Mouse (Mus musculus) megakaryocyte, embryonic 14.5 days (primary cell): ENCODE data around the gene Serpinb6a. TPM values are rescaled to one million over a fixed set of nuclear protein-coding genes. Genes with fewer than 3 reads are reported as not detected.

Source experiments
- H3K27me3 ChIP-seq: replicated peaks from 2 replicates; pipeline ENCODE3; 2012; ENCODE audit warnings: inconsistent platforms
- H3K36me3 ChIP-seq: replicated peaks from 2 replicates; pipeline ENCODE3; 2012; ENCODE audit warnings: low read length, inconsistent platforms, mixed read lengths
- H3K4me1 ChIP-seq: 2 replicates; pipeline ENCODE4 v1.6.1; 2012; ENCODE audit warnings: inconsistent platforms
- H3K4me3 ChIP-seq: replicated peaks from 2 replicates; pipeline ENCODE3; 2012; ENCODE audit warnings: moderate library complexity, mild to moderate bottlenecking, inconsistent platforms
- H3K9me3 ChIP-seq: 2 replicates; pipeline ENCODE4 v1.6.1; 2012; ENCODE audit warnings: inconsistent platforms
- FLI1 ChIP-seq: IDR thresholded peaks from 2 replicates; pipeline ENCODE4 v1.6.1; 2012; ENCODE audit warnings: low read length, inconsistent platforms, mixed read lengths
- GATA1 ChIP-seq: IDR thresholded peaks from 3 replicates; pipeline ENCODE4 v1.6.1; 2012; ENCODE audit warnings: mixed read lengths, low read length, inconsistent platforms, borderline replicate concordance
- polyA plus RNA-seq: library from polyadenylated mRNA; stranded (reverse); fragments of >175 nt; gene quantifications from 2 replicates; pipeline ENCODE4 v1.2.3, GENCODE M21; 2012; ENCODE audit warnings: low replicate concordance; ENCODE audit not compliant: insufficient read depth

Serpinb6a gene
- polyA plus RNA-seq, 1 experiment, result 48.5 TPM

DNA sequence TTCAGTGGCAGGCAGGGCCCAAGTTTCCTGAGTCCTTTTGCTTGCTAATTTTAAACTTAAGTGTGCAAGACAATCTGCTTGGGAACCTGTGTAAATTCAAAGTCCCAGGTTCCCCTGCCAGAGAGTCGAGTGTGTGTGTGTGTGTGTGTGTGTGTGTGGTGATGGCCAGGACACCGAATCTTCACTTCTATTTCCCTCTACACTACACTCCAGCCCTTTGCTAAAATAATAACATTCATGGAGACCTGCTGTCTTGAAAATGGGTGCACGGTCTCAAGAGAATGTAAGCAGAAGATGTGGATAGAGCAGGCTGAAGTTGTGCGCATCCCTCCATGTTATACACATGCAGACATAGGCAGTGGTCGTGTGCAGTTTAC lies 35.5 kb upstream of the Serpinb6a start:
- no peaks in the 10 kb centered on the region for H3K27me3 ChIP-seq
- TF ChIP-seq FLI1 (no peak), GATA1 (no peak)
- H3K4me1 ChIP-seq, result peaks cover 69% of the 10 kb centered on the region

DNA sequence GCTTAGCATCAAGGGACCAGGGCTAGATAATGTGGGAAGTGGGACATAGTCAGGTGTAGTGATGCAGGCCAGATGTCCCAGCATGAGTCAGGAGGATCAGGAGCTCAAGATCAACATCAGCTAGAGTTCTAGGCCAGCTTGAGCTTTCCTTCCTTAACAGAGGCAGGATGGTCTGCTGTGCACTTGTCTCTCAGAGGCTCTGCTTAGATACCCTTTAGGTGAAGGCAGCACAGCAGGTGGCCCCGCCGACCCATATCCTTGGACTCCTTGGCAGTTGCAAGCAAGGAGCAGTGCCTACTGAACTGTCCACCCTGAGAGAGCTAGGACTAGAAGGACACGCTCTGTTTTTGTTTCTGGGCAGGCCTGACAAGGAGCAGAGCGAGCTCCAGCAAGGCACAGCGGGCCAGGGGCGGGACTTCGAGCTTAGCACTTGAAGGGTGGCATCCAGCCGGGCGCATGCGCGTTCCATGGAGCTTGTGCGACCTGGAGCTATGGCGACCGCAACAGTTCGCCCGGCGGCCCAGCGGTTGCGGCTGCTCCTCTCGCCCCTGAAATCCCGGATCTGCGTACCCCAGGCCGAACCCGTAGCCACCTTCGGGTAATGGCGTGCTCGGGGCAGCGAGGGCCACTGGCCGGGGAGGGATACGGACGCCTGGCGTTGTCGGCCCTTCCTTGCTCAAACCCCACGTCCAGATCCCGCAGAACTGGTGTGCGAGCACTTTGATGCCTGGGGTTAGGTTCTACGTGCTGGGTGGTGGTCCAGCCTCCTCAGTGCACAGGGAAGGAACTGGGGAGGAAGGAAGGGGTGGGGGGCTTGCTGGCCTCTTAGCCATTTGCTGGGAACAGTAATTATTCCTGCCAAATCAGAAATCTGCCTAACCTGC lies 34.8 kb upstream of the Serpinb6a start, which contains the start of gene Bphl:
Bphl (plus strand) TSS at position 426 of the 884 bp plus-strand sequence.
- Histone ChIP-seq H3K4me1 (peaks cover 74% of the 10 kb centered on the region), H3K4me3 (peak within 1 kb of the TSS; percentile 96), H3K9me3 (peaks cover 6% of the 10 kb centered on the region), H3K27me3 (no peaks in the 10 kb centered on the region), H3K36me3 (peaks cover 43% of the 10 kb centered on the region)
- TF ChIP-seq FLI1 (no peak), GATA1 (no peak)

More for the DNA sequence above, 35.5 kb upstream of the Serpinb6a start:
- Histone ChIP-seq H3K36me3 (peaks cover 41% of the 10 kb centered on the region), H3K9me3 (peaks cover 6% of the 10 kb centered on the region), H3K4me3 (peak overlapping the region; percentile 96)

DNA sequence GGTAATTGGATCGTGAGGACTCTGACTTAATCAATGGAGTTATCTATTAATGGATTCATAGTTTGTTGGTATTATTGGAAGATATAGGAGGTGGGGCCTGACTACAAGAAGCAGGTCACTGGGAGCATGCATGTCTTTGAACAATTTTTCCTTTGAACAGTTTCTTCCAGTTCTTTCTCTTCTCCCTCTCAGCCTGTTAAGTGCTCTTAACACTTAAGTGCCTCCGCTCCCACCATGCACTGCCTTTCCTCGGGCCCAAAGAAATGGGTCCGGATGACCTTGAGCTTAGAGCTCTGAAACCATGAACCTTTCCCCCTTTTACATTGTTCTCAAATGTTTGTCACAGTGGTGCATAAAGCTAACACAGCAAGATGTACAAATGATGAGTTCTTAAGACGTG lies 34.1 kb upstream of the Serpinb6a start:
- H3K4me3 ChIP-seq, result peak overlapping the region; percentile 96
- no peak for TF ChIP-seq FLI1
- TF ChIP-seq GATA1, result no peak

DNA sequence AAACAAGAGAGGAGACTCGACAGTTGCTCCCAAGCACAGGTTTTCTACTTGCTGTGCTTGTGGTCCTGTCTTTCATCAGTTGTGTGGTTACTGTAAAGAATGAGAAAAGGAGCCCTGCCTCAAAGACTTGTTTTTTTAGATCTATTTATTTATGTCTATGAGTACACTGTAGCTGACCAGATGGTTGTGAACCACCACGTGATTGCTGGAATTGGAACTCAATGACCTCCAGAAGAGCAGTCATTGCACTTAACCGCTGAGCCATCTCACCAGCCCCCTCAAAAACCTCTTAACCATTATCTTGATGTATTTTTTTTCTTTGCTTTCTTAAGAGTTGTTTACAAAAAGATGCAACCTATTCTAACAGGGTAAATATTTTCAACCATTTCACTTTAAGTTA lies 32.8 kb upstream of the Serpinb6a start:
- Histone ChIP-seq H3K4me3 (no peak overlapping the region), H3K9me3 (peaks cover 6% of the 10 kb centered on the region), H3K27me3 (no peaks in the 10 kb centered on the region), H3K4me1 (peaks cover 79% of the 10 kb centered on the region), H3K36me3 (peaks cover 56% of the 10 kb centered on the region)
- no peak for TF ChIP-seq GATA1
- no peak for TF ChIP-seq FLI1

More for the DNA sequence above, 34.1 kb upstream of the Serpinb6a start:
- peaks cover 44% of the 10 kb centered on the region for H3K36me3 ChIP-seq
- peaks cover 74% of the 10 kb centered on the region for H3K4me1 ChIP-seq
- no peaks in the 10 kb centered on the region for H3K27me3 ChIP-seq
- H3K9me3 ChIP-seq, result peaks cover 6% of the 10 kb centered on the region

DNA sequence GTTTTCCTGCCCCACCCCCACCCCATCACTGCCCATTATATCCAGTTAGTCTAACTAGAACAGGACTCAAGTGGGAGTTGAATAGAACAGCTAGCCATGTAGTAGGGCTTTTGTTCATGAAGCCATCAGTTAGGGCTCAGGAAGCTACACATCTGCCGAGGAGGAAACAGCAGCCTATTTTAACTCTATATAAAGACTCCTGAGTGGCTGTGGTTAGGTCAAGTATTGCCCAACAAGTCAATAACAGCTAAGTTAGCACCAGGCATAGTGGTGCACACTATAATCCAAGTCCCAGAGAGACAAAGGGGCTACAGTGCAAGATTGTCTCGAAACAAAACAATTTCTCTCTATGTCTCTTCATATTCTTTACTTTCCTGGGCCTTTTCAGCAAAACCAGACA lies 29.4 kb upstream of the Serpinb6a start:
- Histone ChIP-seq H3K27me3 (no peaks in the 10 kb centered on the region), H3K4me3 (no peak overlapping the region), H3K4me1 (peaks cover 63% of the 10 kb centered on the region), H3K36me3 (peaks cover 81% of the 10 kb centered on the region), H3K9me3 (no peaks in the 10 kb centered on the region)
- no peak for TF ChIP-seq FLI1
- TF ChIP-seq GATA1, result no peak

DNA sequence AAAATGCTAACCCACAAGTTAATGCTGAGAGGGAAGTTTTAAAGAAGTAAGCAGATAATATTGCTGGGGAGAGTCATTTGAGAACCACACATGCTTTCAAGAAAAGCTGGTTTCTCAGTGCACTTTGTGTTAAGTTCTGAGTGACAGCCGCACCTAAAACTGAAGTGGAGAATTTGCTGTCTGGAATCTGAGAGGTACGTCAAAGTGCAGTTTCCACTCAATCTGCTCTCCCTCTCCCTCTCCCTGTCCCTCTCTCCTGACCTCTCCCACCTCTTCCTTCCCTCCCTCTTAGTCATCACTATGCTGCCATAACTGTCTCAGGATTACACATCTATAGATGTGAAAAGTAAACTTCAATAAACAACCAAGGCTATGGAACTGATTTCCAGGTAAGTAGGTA lies 19.4 kb upstream of the Serpinb6a start:
- H3K9me3 ChIP-seq, result peaks cover 5% of the 10 kb centered on the region; the same call in 1 of the 2 replicates
- no peak overlapping the region for H3K4me3 ChIP-seq
- H3K4me1 ChIP-seq, result peaks cover 5% of the 10 kb centered on the region; the same call in 1 of the 2 replicates
- TF ChIP-seq GATA1, result no peak
- no peak for TF ChIP-seq FLI1
- H3K27me3 ChIP-seq, result no peaks in the 10 kb centered on the region
- H3K36me3 ChIP-seq, result peaks cover 92% of the 10 kb centered on the region

DNA sequence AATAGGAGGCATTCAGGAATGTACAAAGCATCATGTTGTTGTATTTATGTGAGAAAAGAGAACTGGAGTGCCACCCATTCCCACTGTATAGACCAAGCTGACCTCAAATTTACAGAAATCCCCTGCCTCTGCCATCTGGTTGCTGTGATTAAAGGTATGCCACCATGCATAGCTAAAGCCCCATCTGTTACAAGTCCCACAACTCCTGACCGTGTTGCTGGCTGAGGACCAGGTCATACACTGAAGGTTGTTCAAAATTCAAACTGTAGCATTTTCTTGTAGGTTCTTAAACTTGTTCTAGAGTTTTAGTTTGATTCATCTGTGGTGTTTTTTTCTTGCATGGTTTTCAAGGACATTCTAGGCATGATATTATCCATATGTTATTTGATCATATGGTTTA lies 15.9 kb upstream of the Serpinb6a start:
- TF ChIP-seq GATA1, result no peak
- TF ChIP-seq FLI1, result no peak
- peaks cover 99% of the 10 kb centered on the region for H3K36me3 ChIP-seq
- H3K4me1 ChIP-seq, result no peaks in the 10 kb centered on the region; the same call in 1 of the 2 replicates
- peaks cover 5% of the 10 kb centered on the region; the same call in 1 of the 2 replicates for H3K9me3 ChIP-seq
- no peak overlapping the region for H3K4me3 ChIP-seq
- no peaks in the 10 kb centered on the region for H3K27me3 ChIP-seq

DNA sequence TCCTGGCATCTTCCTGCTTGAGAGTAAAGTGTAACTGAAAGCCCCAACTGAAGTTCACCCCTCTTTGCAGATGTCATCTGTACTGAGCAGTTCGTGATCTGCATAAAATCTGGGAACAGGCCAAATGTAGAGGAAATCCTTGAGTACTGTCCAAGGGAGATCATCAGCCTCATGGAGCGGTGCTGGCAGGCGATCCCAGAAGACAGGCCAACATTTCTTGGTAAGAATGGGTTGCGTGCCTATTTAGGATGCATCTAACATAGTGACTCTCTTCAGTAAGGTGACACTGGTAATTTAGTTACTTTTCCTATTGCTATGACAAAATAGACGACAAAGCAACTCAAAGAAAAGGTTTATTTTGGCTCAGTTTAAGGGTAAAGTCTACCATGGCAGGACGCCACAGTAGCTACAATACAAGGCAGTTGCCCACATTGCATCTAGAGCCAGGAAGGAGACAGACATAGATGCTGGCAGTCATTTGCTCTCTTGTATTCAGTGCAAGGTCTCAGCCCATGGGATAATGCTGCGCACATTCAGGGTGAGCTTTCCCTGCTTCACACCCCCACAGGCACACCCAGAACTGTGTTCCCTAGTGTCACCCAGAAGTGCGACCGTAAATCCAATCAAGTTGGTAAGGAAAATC lies 14.5 kb upstream of the Serpinb6a start:
- Histone ChIP-seq H3K4me3 (no peak overlapping the region), H3K4me1 (no peaks in the 10 kb centered on the region; the same call in 1 of the 2 replicates), H3K27me3 (no peaks in the 10 kb centered on the region), H3K36me3 (peaks cover 99% of the 10 kb centered on the region), H3K9me3 (peaks cover 5% of the 10 kb centered on the region; the same call in 1 of the 2 replicates)
- no peak for TF ChIP-seq FLI1
- TF ChIP-seq GATA1, result no peak

DNA sequence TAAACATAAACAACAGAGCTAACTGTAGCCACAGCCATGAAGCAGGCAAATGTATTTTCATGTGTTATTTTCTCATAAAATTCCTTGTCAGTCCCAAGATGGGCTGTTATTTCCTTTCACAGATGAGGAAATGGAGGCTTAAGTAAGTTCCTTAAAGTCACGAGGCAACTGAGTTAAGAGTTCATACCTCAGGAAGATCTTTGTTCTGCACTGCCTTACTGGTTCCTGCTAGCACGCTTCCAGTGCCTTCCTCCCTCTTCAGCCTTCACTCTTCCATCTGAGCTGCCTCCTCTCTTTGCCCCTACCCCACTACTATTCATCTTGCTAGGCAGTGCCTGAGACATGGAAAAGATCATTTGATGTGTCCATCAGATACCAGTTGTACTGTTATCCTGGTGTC lies 4.6 kb upstream of the Serpinb6a start:
- H3K27me3 ChIP-seq, result no peaks in the 10 kb centered on the region
- peaks cover 62% of the 10 kb centered on the region for H3K4me1 ChIP-seq
- H3K4me3 ChIP-seq, result peak overlapping the region; percentile 64
- TF ChIP-seq FLI1 (no peak), GATA1 (no peak)
- no peaks in the 10 kb centered on the region for H3K9me3 ChIP-seq
- H3K36me3 ChIP-seq, result peaks cover 62% of the 10 kb centered on the region

DNA sequence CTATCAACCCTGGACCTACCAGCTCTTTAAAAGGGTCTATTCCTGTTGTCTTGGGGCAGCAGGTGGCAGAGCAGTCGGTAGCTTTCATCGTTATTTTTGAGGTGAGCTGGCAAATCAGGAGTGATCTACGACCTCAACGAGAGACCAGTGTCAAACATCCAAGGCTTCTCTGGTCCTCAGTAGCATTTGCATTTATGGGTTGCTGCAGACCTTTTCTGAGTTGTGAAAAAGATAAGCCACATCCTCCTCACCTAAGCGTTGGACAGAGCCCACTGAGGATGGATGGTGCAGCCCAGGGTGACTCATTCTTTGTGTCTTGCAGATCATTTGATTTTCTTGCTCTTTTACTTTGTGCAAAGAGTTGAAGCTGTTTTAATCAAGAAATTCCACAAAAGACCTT lies 464 bp upstream of the Serpinb6a start:
- no peaks in the 10 kb centered on the region for H3K27me3 ChIP-seq
- peaks cover 21% of the 10 kb centered on the region for H3K36me3 ChIP-seq
- TF ChIP-seq FLI1 (no peak), GATA1 (no peak)
- no peaks in the 10 kb centered on the region for H3K9me3 ChIP-seq
- peak overlapping the region; percentile 99 for H3K4me3 ChIP-seq
- peaks cover 56% of the 10 kb centered on the region for H3K4me1 ChIP-seq
